Mouse (Mus musculus): ENCODE data around the gene Fbxw21. TPM values are rescaled to one million over a fixed set of nuclear protein-coding genes. Genes with fewer than 3 reads are reported as not detected.

The Fbxw21 gene
- total and polyA plus RNA-seq, 3 experiments = not detected

- Histone ChIP-seq H3K36me3 (replicated peaks in 1 of 2; ENCODE audit: control insufficient read depth in 1 of 2, insufficient read depth in 1 of 2, low read length in 1 of 2) (no peaks in the 10 kb centered on the region), H3K4me1 (ENCODE audit: control insufficient read depth in 1 of 2, insufficient read depth in 2 of 2) (peaks cover 0 to 5% of the 10 kb centered on the region in 2 experiments; a peak in 3 of 4 replicates), H3K4me2 (ENCODE audit: insufficient read depth, low read depth, poor library complexity, severe bottlenecking) (no peak overlapping the region), H3K27ac (ENCODE audit: insufficient read depth, low read depth) (no peak overlapping the region), H3K79me2 (replicated peaks; ENCODE audit: control insufficient read depth, extremely low read depth, insufficient read depth, poor library complexity, severe bottlenecking) (no peaks in the 10 kb centered on the region), H3K4me3 (replicated peaks in 1 of 3; ENCODE audit: low read depth in 2 of 3, low read length in 2 of 3, poor library complexity in 1 of 3) (no peak overlapping the region), H3K27me3 (replicated peaks) (peaks cover 19% of the 10 kb centered on the region), H3K9me3 (replicated peaks; ENCODE audit: low read length) (no peaks in the 10 kb centered on the region), H3K9ac (ENCODE audit: insufficient read depth, low read depth) (no peak overlapping the region)
- TF ChIP-seq JUND (conservative IDR thresholded peaks at IDR 0.05; ENCODE audit: low read depth, low read length) (no peak), ZMIZ1 (IDR thresholded peaks at IDR 0.05; ENCODE audit: low read depth, low read length) (no peak), NRF1 (IDR thresholded peaks at IDR 0.05; ENCODE audit: low read depth, low read length) (no peak), GABPA (IDR thresholded peaks at IDR 0.05; ENCODE audit: insufficient replicate concordance, low read depth, low read length) (no peak), RAD21 (IDR thresholded peaks at IDR 0.05; ENCODE audit: low read depth, low read length) (no peak), NELFE (IDR thresholded peaks at IDR 0.05; ENCODE audit: low read depth, low read length) (no peak), CHD1 (IDR thresholded peaks at IDR 0.05; ENCODE audit: low read depth, low read length) (no peak), BHLHE40 (IDR thresholded peaks at IDR 0.05; ENCODE audit: low read depth, low read length) (no peak), KAT2A (IDR thresholded peaks at IDR 0.05; ENCODE audit: insufficient replicate concordance, low read length) (no peak), MYC (IDR thresholded peaks at IDR 0.05; ENCODE audit: low read depth, low read length) (no peak), MAFK (IDR thresholded peaks at IDR 0.05; ENCODE audit: insufficient replicate concordance, low read length) (no peak)
- dilution Hi-C loops (cut with MboI; ENCODE audit: extremely low pct_ligation_motif_present, extremely low pct_unique_long_range_greater_than_20kb, low sequenced_read_pairs) (no loop called here), in situ Hi-C loops (cut with MboI; ENCODE audit: low pct_ligation_motif_present, low pct_unique_long_range_greater_than_20kb, low sequenced_read_pairs) (no loop called here)
- DNase-seq (ENCODE audit: extremely low read depth) = no peak
These were observed 34.8 kb downstream of the Fbxw21 start for GRCm38 (mm10) chr9:109127076-109127475.

- DNase-seq (ENCODE audit: extremely low read depth) = no peak
- dilution Hi-C loops (cut with MboI; ENCODE audit: extremely low pct_ligation_motif_present, extremely low pct_unique_long_range_greater_than_20kb, low sequenced_read_pairs) (no loop called here), in situ Hi-C loops (cut with MboI; ENCODE audit: low pct_ligation_motif_present, low pct_unique_long_range_greater_than_20kb, low sequenced_read_pairs) (no loop called here)
- Histone ChIP-seq H3K4me2 (ENCODE audit: insufficient read depth, low read depth, poor library complexity, severe bottlenecking) (no peak overlapping the region), H3K4me3 (replicated peaks in 1 of 3; ENCODE audit: low read depth in 2 of 3, low read length in 2 of 3, poor library complexity in 1 of 3) (no peak overlapping the region), H3K4me1 (ENCODE audit: control insufficient read depth in 1 of 2, insufficient read depth in 2 of 2) (peaks cover 0 to 5% of the 10 kb centered on the region in 2 experiments; a peak in 3 of 4 replicates), H3K36me3 (replicated peaks in 1 of 2; ENCODE audit: control insufficient read depth in 1 of 2, insufficient read depth in 1 of 2, low read length in 1 of 2) (no peaks in the 10 kb centered on the region), H3K27me3 (replicated peaks) (peaks cover 17% of the 10 kb centered on the region), H3K79me2 (replicated peaks; ENCODE audit: control insufficient read depth, extremely low read depth, insufficient read depth, poor library complexity, severe bottlenecking) (no peaks in the 10 kb centered on the region), H3K9me3 (replicated peaks; ENCODE audit: low read length) (no peaks in the 10 kb centered on the region), H3K27ac (ENCODE audit: insufficient read depth, low read depth) (no peak overlapping the region), H3K9ac (ENCODE audit: insufficient read depth, low read depth) (no peak overlapping the region)
- TF ChIP-seq BHLHE40 (IDR thresholded peaks at IDR 0.05; ENCODE audit: low read depth, low read length) = no peak
- no peak for TF ChIP-seq GABPA (IDR thresholded peaks at IDR 0.05; ENCODE audit: insufficient replicate concordance, low read depth, low read length)
- TF ChIP-seq POLR2AphosphoS2 (IDR thresholded peaks at IDR 0.05; ENCODE audit: low read depth, low read length) = no peak
- TF ChIP-seq MAZ (IDR thresholded peaks at IDR 0.05; ENCODE audit: low read depth, low read length) = no peak
- TF ChIP-seq MYC (IDR thresholded peaks at IDR 0.05; ENCODE audit: low read depth, low read length) = no peak
- TF ChIP-seq RAD21 (IDR thresholded peaks at IDR 0.05; ENCODE audit: low read depth, low read length) = no peak
- TF ChIP-seq CHD1 (IDR thresholded peaks at IDR 0.05; ENCODE audit: low read depth, low read length) = no peak
- no peak for TF ChIP-seq KAT2A (IDR thresholded peaks at IDR 0.05; ENCODE audit: insufficient replicate concordance, low read length)
- TF ChIP-seq MAFK (IDR thresholded peaks at IDR 0.05; ENCODE audit: insufficient replicate concordance, low read length) = no peak
- no peak for TF ChIP-seq E2F4 (IDR thresholded peaks at IDR 0.05; ENCODE audit: insufficient replicate concordance, low read depth, low read length)
- no peak for TF ChIP-seq CTCF (conservative IDR thresholded peaks at IDR 0.05 in 1 of 2, IDR thresholded peaks at IDR 0.05 in 1 of 2; ENCODE audit: low read depth in 2 of 2, low read length in 2 of 2)
- no peak for TF ChIP-seq RCOR1 (conservative IDR thresholded peaks at IDR 0.05; ENCODE audit: low read depth, low read length)
- TF ChIP-seq ELF1 (IDR thresholded peaks at IDR 0.05; ENCODE audit: low read depth, low read length) = no peak
- TF ChIP-seq MXI1 (IDR thresholded peaks at IDR 0.05; ENCODE audit: low read depth, low read length) = no peak
- TF ChIP-seq USF2 (conservative IDR thresholded peaks at IDR 0.05; ENCODE audit: low read depth, low read length) = no peak
- TF ChIP-seq TBP (conservative IDR thresholded peaks at IDR 0.05; ENCODE audit: low read depth, low read length) = no peak
- TF ChIP-seq NELFE (IDR thresholded peaks at IDR 0.05; ENCODE audit: low read depth, low read length) = no peak
- TF ChIP-seq USF1 (IDR thresholded peaks at IDR 0.05; ENCODE audit: low read depth, low read length) = no peak
- no peak for TF ChIP-seq NRF1 (IDR thresholded peaks at IDR 0.05; ENCODE audit: low read depth, low read length)
- no peak for TF ChIP-seq MEF2A (IDR thresholded peaks at IDR 0.05; ENCODE audit: borderline replicate concordance, low read depth, low read length)
These were observed 36.4 kb downstream of the Fbxw21 start for GRCm38 (mm10) chr9:109125481-109125880.

All from CH12.LX (cell line).